Mouse (Mus musculus) kidney, embryonic 14.5 days (tissue): Measurements from ENCODE around the gene Olfr71. TPM values are rescaled to one million over a fixed set of nuclear protein-coding genes. Genes with fewer than 3 reads are reported as not detected.

Experiments
- ATAC-seq: fragments of 200-750 bp; cut with Nextera tagmentation; 2 replicates; pipeline ENCODE4 v1.8.0; 2017; ENCODE audit warnings: moderate number of reproducible peaks, mild to moderate bottlenecking, moderate TSS enrichment, moderate library complexity; ENCODE audit not compliant: low FRiP score, low TSS enrichment
- H3K27ac ChIP-seq: fragments of 300-500 bp; sonication (generic); 2 replicates; pipeline ENCODE4 v1.5.1; 2014; ENCODE audit warnings: low read depth, mild to moderate bottlenecking, low read length, moderate library complexity, mixed read lengths
- H3K27me3 ChIP-seq: fragments of 300-500 bp; sonication (generic); 2 replicates; pipeline ENCODE4 v1.6.1; 2014; ENCODE audit warnings: mild to moderate bottlenecking, low read length; ENCODE audit not compliant: control insufficient read depth, insufficient read depth
- H3K36me3 ChIP-seq: fragments of 300-500 bp; sonication (generic); 2 replicates; pipeline ENCODE4 v1.6.1; 2014; ENCODE audit warnings: low read length, mixed read lengths; ENCODE audit not compliant: control insufficient read depth, insufficient read depth
- H3K4me1 ChIP-seq: fragments of 300-500 bp; sonication (generic); 2 replicates; pipeline ENCODE4 v1.6.1; 2014; ENCODE audit warnings: low read length, mixed read lengths; ENCODE audit not compliant: control insufficient read depth, insufficient read depth
- H3K4me2 ChIP-seq: fragments of 300-500 bp; sonication (generic); replicated peaks from 2 replicates; pipeline ENCODE4 v1.6.1; 2014; ENCODE audit warnings: low read depth, mild to moderate bottlenecking, low read length
- H3K4me3 ChIP-seq: fragments of 300-500 bp; sonication (generic); 2 replicates; pipeline ENCODE4 v1.5.1; 2014; ENCODE audit warnings: mild to moderate bottlenecking, low read length
- H3K9ac ChIP-seq: fragments of 300-500 bp; sonication (generic); 2 replicates; pipeline ENCODE4 v1.6.1; 2014; ENCODE audit warnings: low read depth, mild to moderate bottlenecking, low read length, moderate library complexity
- H3K9me3 ChIP-seq: fragments of 300-500 bp; sonication (generic); 2 replicates; pipeline ENCODE4 v1.6.1; 2016; ENCODE audit warnings: low read length; ENCODE audit not compliant: control insufficient read depth
- WGBS: fragments of 180-500 bp; shearing (Covaris S2); extraction: QIAGEN DNeasy Blood & Tissue Kit; methylation state at CpG from one replicate; pipeline ENCODE4 v1.1.7; 2014; 5-methylcytosine and 5-hydroxymethylcytosine counted together
- polyA plus RNA-seq: library from polyadenylated mRNA; unstranded; fragments of >200 nt; fragmentation: Nextera tagmentation; extraction: Ambion mirVana; gene quantifications from 2 replicates; pipeline ENCODE4 v1.2.1, GENCODE M21; 2014

Olfr71 gene
- not detected in 2 replicates for polyA plus RNA-seq

DNA sequence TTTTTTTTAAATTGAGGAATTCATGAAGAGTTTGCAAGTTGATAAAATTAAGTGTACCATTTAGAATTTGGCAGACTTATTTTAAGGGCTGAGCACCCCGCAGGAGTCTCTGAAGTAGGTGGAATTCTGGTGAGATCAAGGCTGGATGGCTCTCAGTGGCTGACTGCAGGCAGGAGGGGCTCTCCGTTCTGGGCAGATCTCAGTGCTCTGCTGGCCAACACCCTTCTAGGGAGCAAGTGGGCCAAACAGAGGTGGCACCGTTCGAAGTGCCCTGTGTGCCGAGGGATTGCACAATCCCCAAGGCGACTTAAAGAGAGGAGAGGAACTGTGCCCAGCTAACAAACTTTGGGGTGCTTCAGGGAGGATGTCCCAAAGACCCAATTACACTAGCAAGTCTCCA, at the start of gene Olfr71:
TSS of gene Olfr71 (minus strand) at position 387 of the 400 bp plus-strand sequence.
- no peak within 1 kb of the TSS for H3K4me3 ChIP-seq
- no peaks in the 10 kb centered on the region for H3K27me3 ChIP-seq
- no peak within 1 kb of the TSS for H3K27ac ChIP-seq
- 68% methylated on average over 6 of the region's 6 CpGs for WGBS
- H3K4me2 ChIP-seq, result no peak within 1 kb of the TSS
- no peaks in the 10 kb centered on the region for H3K4me1 ChIP-seq
- no peak within 1 kb of the TSS for H3K9ac ChIP-seq
- no peak for ATAC-seq
- H3K36me3 ChIP-seq, result no peaks in the 10 kb centered on the region
- no peaks in the 10 kb centered on the region for H3K9me3 ChIP-seq

GRCm38 (mm10) chr4:43757213-43757612, 47.2 kb upstream of the Olfr71 start:
- Histone ChIP-seq H3K4me3 (no peak overlapping the region), H3K4me2 (no peak overlapping the region), H3K27ac (no peak overlapping the region), H3K9me3 (no peaks in the 10 kb centered on the region), H3K27me3 (no peaks in the 10 kb centered on the region; the same call in 1 of the 2 replicates), H3K4me1 (no peaks in the 10 kb centered on the region), H3K36me3 (no peaks in the 10 kb centered on the region), H3K9ac (no peak overlapping the region)
- ATAC-seq, result no peak
- WGBS, result 76% methylated on average over 6 of the region's 6 CpGs

GRCm38 (mm10) chr4:43745187-43745586, 35.1 kb upstream of the Olfr71 start:
- H3K4me1 ChIP-seq, result no peaks in the 10 kb centered on the region
- ATAC-seq, result 0 out of 2 replicates have a peak, but pooled peaks have one; percentile 24
- no peak overlapping the region for H3K9ac ChIP-seq
- H3K9me3 ChIP-seq, result no peaks in the 10 kb centered on the region
- H3K4me3 ChIP-seq, result no peak overlapping the region
- WGBS, result 18% methylated on average over 6 of the region's 6 CpGs
- H3K4me2 ChIP-seq, result no peak overlapping the region
- no peak overlapping the region for H3K27ac ChIP-seq
- no peaks in the 10 kb centered on the region for H3K36me3 ChIP-seq
- H3K27me3 ChIP-seq, result no peaks in the 10 kb centered on the region

DNA sequence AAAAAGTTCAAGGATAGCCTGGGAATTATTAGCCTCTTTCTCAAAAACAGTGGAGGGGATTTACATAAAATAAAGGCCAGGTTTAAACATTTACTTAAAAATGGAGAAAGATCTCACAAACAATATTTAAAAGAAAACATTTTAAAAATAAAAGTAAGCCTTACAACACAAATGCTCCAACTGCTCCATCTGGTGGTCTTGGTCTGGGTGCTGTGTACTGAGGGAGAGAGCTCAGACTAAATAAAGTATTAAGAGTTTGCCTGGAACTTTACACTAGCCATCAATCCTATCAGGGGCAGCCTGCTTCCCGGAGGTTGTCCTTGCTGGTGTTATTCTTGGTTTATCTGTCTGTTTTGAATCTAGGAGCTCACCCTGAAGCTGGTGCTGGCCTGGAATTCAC, 33.0 kb upstream of the Olfr71 start:
- Histone ChIP-seq H3K27me3 (no peaks in the 10 kb centered on the region), H3K36me3 (no peaks in the 10 kb centered on the region), H3K4me1 (no peaks in the 10 kb centered on the region), H3K4me2 (no peak overlapping the region), H3K27ac (no peak overlapping the region), H3K4me3 (no peak overlapping the region), H3K9ac (no peak overlapping the region), H3K9me3 (no peaks in the 10 kb centered on the region)
- ATAC-seq, result no peak
- 29% methylated on average over 1 of the region's 1 CpGs for WGBS

DNA sequence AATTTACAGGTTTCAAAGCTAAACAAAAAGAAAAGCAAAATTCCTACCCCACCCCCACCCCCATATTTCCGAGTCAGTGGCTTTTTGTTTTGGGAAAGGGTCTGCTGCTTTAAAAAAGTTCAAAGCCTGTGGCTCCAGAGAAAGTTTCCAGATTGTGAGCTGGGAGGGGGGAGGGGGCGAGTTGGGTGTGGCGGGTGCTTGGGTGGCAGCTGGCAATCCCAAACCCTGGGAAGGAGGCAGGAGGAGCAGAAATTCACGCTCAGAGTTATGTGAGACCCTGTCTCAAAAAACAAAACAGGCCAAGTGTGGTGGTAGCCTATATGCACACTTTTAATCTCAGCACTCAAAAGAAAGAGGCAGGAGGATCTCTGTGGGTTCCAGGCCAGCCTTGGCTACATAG, 32.6 kb upstream of the Olfr71 start:
- H3K4me2 ChIP-seq, result no peak overlapping the region
- no peak for ATAC-seq
- H3K9me3 ChIP-seq, result no peaks in the 10 kb centered on the region
- no peak overlapping the region for H3K4me3 ChIP-seq
- no peaks in the 10 kb centered on the region for H3K4me1 ChIP-seq
- H3K36me3 ChIP-seq, result no peaks in the 10 kb centered on the region
- H3K27ac ChIP-seq, result no peak overlapping the region
- H3K9ac ChIP-seq, result no peak overlapping the region
- WGBS, result 27% methylated on average over 4 of the region's 4 CpGs
- no peaks in the 10 kb centered on the region for H3K27me3 ChIP-seq

- Histone ChIP-seq H3K4me1 (no peaks in the 10 kb centered on the region), H3K9me3 (no peaks in the 10 kb centered on the region), H3K9ac (no peak overlapping the region), H3K36me3 (no peaks in the 10 kb centered on the region), H3K27ac (no peak overlapping the region), H3K4me2 (no peak overlapping the region), H3K4me3 (no peak overlapping the region), H3K27me3 (no peaks in the 10 kb centered on the region)
- no peak for ATAC-seq
- WGBS, result 37% methylated on average over 5 of the region's 5 CpGs
These were observed 31.5 kb upstream of the Olfr71 start for GRCm38 (mm10) chr4:43741526-43741925.

GRCm38 (mm10) chr4:43738989-43739674, 29.1 kb upstream of the Olfr71 start:
- Histone ChIP-seq H3K9ac (no peak overlapping the region), H3K36me3 (no peaks in the 10 kb centered on the region), H3K4me1 (no peaks in the 10 kb centered on the region), H3K27ac (no peak overlapping the region), H3K4me3 (no peak overlapping the region), H3K27me3 (no peaks in the 10 kb centered on the region), H3K9me3 (no peaks in the 10 kb centered on the region), H3K4me2 (no peak overlapping the region)
- no peak for ATAC-seq
- WGBS, result 76% methylated on average over 8 of the region's 8 CpGs

- Histone ChIP-seq H3K9me3 (no peaks in the 10 kb centered on the region), H3K9ac (no peak overlapping the region), H3K4me1 (no peaks in the 10 kb centered on the region), H3K4me3 (no peak overlapping the region), H3K4me2 (no peak overlapping the region), H3K36me3 (no peaks in the 10 kb centered on the region), H3K27ac (no peak overlapping the region), H3K27me3 (no peaks in the 10 kb centered on the region)
- WGBS, result 71% methylated on average over 6 of the region's 6 CpGs
- ATAC-seq, result no peak
These were observed 27.1 kb upstream of the Olfr71 start for GRCm38 (mm10) chr4:43737144-43737543.

GRCm38 (mm10) chr4:43733186-43733585, 23.1 kb upstream of the Olfr71 start:
- no peaks in the 10 kb centered on the region for H3K36me3 ChIP-seq
- H3K4me1 ChIP-seq, result 0 out of 2 replicates have a peak, but pooled peaks cover 7% of the 10 kb centered on the region
- H3K9ac ChIP-seq, result no peak overlapping the region
- no peak for ATAC-seq
- no peak overlapping the region for H3K27ac ChIP-seq
- H3K4me2 ChIP-seq, result no peak overlapping the region
- 77% methylated on average over 5 of the region's 5 CpGs for WGBS
- no peaks in the 10 kb centered on the region for H3K9me3 ChIP-seq
- H3K4me3 ChIP-seq, result no peak overlapping the region
- H3K27me3 ChIP-seq, result no peaks in the 10 kb centered on the region
